Mouse (Mus musculus) lung, adult 2 months (tissue): ENCODE measurements around the gene Tom1l2.

Experiments
- CTCF ChIP-seq: fragments of 200-500 bp; IDR thresholded peaks from 2 replicates; pipeline ENCODE4 v1.5.1; 2011; ENCODE audit warnings: mild to moderate bottlenecking, low read length, control low read depth; ENCODE audit not compliant: insufficient read depth
- POLR2A ChIP-seq: fragments of 200-500 bp; IDR thresholded peaks from 2 replicates; pipeline ENCODE4 v1.6.1; 2011; ENCODE audit warnings: low read depth, mild to moderate bottlenecking, control low read depth, low read length, borderline replicate concordance; ENCODE audit errors: extremely low read depth

GRCm38 (mm10) chr11:60254308-60254707, 98.4 kb downstream of the Tom1l2 start:
- TF ChIP-seq CTCF (no peak), POLR2A (no peak)
